Mouse (Mus musculus) testis, adult 2 months (tissue): Measurements from ENCODE around the gene Gm826.

ENCODE experiments used
- CTCF ChIP-seq: fragments of 200-500 bp; IDR thresholded peaks from 2 replicates; pipeline ENCODE4 v1.5.1; 2012; ENCODE audit warnings: low read depth, mild to moderate bottlenecking, inconsistent platforms, low read length, moderate library complexity; ENCODE audit not compliant: control insufficient read depth, insufficient read depth, insufficient replicate concordance
- POLR2A ChIP-seq: fragments of 200-500 bp; IDR thresholded peaks from 2 replicates; pipeline ENCODE4 v1.6.1; 2012; ENCODE audit warnings: low read depth, mild to moderate bottlenecking, inconsistent platforms, low read length, moderate library complexity; ENCODE audit not compliant: control insufficient read depth

- TF ChIP-seq CTCF (no peak), POLR2A (no peak)
Measured at GRCm38 (mm10) chr2:160376236-160376635, 42.3 kb upstream of the Gm826 start.
